In genomic region chr2:31164841-31165455, GRCm38 (mm10) we compare ENCODE assay signal across 7 mouse cellular contexts. TPM values are rescaled to one million over a fixed set of nuclear protein-coding genes. Genes with fewer than 3 reads are reported as not detected.
DNase-seq lines count a peak whose midpoint lies in the region; ATAC-seq lines count a peak whose summit lies in the region.

No protein-coding gene starts in this region.

- ATAC-seq in limb, embryonic 12.5 days (ENCODE audit: insufficient number of reproducible peaks, insufficient read depth, low FRiP score, low TSS enrichment, low read depth): no peak
- peak; percentile 73 for ATAC-seq in stomach, embryonic 15.5 days (ENCODE audit: insufficient read depth, low FRiP score, low read depth)

- peak; percentile 10 for DNase-seq in retina, postnatal 1 day
- DNase-seq in retina, embryonic 14.5 days (ENCODE audit: low spot score): no peak
- peak; percentile 47 for DNase-seq in embryo, embryonic 11 days
- peak; percentile 66 to 69 for DNase-seq in heart, postnatal 10 days
- no peak for DNase-seq in thymus, adult 18-20 months

- H3K4me1 ChIP-seq in limb, embryonic 12.5 days (replicated peaks): peaks cover 15% of the 10 kb centered on the region
- H3K4me1 ChIP-seq in stomach, embryonic 15.5 days: peaks cover 29% of the 10 kb centered on the region

- no peaks in the 10 kb centered on the region for H3K9me3 ChIP-seq in limb, embryonic 12.5 days
- no peaks in the 10 kb centered on the region for H3K9me3 ChIP-seq in stomach, embryonic 15.5 days

- no peak overlapping the region for H3K9ac ChIP-seq in limb, embryonic 12.5 days (replicated peaks)
- H3K9ac ChIP-seq in stomach, embryonic 15.5 days: no peak overlapping the region

- H3K36me3 ChIP-seq in limb, embryonic 12.5 days: peaks cover 36% of the 10 kb centered on the region
- H3K36me3 ChIP-seq in stomach, embryonic 15.5 days: peaks cover 20% of the 10 kb centered on the region

- intact Hi-C loops in heart, postnatal 10 days (cut with DNase I): no loop called here

- H3K27ac ChIP-seq in limb, embryonic 12.5 days: peak overlapping the region; percentile 30; the same call in 1 of the 2 replicates
- H3K27ac ChIP-seq in stomach, embryonic 15.5 days: peak overlapping the region; percentile 93

- H3K4me3 ChIP-seq in limb, embryonic 12.5 days (replicated peaks): no peak overlapping the region
- no peak overlapping the region for H3K4me3 ChIP-seq in stomach, embryonic 15.5 days (replicated peaks)

- no peaks in the 10 kb centered on the region for H3K27me3 ChIP-seq in limb, embryonic 12.5 days
- no peaks in the 10 kb centered on the region for H3K27me3 ChIP-seq in stomach, embryonic 15.5 days (replicated peaks)

- 44% methylated on average over 5 of the region's 5 CpGs for WGBS in limb, embryonic 12.5 days
- 23% methylated on average over 5 of the region's 5 CpGs for WGBS in stomach, embryonic 15.5 days

- H3K4me2 ChIP-seq in limb, embryonic 12.5 days: peak overlapping the region; percentile 15; the same call in 1 of the 2 replicates
- no peak overlapping the region for H3K4me2 ChIP-seq in stomach, embryonic 15.5 days

RNA-seq across cellular contexts. Expression of gene Gpr107, which starts 12.8 kb away (rescaled TPM):
- 10 to 100 TPM; 42.1 to 42.3 TPM for total RNA-seq in heart, postnatal 10 days (2021)
- 36.4 and 38.9 TPM in 2 replicates for polyA plus RNA-seq in limb, embryonic 12.5 days (2016; fragmentation: Nextera tagmentation; extraction: Ambion mirVana)
- 33.2 and 35.3 TPM in 2 replicates for polyA plus RNA-seq in stomach, embryonic 15.5 days (2015; fragmentation: Nextera tagmentation; extraction: Ambion mirVana)

RNA-seq across cellular contexts. Expression of gene Fnbp1, which starts 23.1 kb away (rescaled TPM):
- total RNA-seq in heart, postnatal 10 days (2021): 10 to 100 TPM; 48.6 to 60.9 TPM
- 15.3 and 19.8 TPM in 2 replicates for polyA plus RNA-seq in limb, embryonic 12.5 days (2016; fragmentation: Nextera tagmentation; extraction: Ambion mirVana)
- 27.8 and 34.0 TPM in 2 replicates for polyA plus RNA-seq in stomach, embryonic 15.5 days (2015; fragmentation: Nextera tagmentation; extraction: Ambion mirVana)

Comparison
In these comparisons a context has a peak if more than half of its experiments do, and no peak if none do; other contexts are left out.
1. DNase-seq: peak in retina, postnatal 1 day (single experiment), embryo, embryonic 11 days (single experiment) and heart, postnatal 10 days (2 of 2); none in retina, embryonic 14.5 days (single experiment) and thymus, adult 18-20 months (0 of 2).